Mouse (Mus musculus) CD4-positive, CD25-positive, alpha-beta regulatory T cell, adult 9 weeks (primary cell): Measurements from ENCODE around the gene Gm20737. TPM values are rescaled to one million over a fixed set of nuclear protein-coding genes. Genes with fewer than 3 reads are reported as not detected.

Experiments used
- polyA plus RNA-seq: library from polyadenylated mRNA; unstranded; fragments of 100-300 nt; shearing (Covaris generic); gene quantifications from one replicate; pipeline ENCODE4 v1.2.1, GENCODE M21; 2017

Gene Gm20737
- polyA plus RNA-seq, result not detected

DNA sequence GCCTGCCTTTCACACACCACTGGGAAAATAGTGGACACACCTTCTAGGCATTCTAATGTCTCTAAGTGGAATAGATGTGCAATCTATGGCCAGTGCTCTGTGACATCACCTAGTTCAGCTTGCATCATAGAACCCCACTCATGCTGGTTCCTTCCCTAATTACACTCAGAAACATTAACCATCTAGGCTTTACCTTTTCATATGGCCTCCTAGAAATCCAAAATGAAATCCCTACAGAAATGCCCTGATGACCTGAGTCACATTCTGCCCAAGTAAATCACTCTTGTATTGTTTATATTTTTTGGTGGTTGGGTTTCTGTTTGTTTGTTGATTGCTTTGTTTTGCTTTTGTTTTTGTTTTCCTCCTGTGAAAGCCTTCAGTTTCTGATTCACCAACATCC is at the start of gene Gm20737:
Gm20737 (minus strand) TSS at position 101 of the 400 bp plus-strand sequence.

DNA sequence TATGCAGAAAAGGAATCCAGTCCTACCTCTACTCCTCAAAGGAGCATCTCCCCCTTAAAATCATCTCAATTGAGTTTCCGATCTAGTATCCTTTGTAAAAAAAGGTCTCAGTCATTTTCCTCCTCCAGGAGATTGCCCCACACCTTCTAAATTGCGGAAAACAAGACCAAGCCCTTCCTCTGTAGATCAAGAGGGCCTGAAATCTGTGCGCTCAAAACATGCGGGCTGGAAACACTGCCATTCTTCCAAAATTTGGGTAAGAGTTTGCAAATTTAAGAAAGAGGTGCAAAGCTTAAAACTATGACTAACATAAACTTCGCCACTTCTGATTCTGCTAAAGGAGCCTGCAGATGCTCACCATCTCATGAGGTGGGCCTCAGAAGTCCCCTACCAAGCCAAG is 17.3 kb upstream of the Gm20737 start, which contains the start of gene Gm21775:
Gm21775 (plus strand) TSS at position 301 of the 400 bp plus-strand sequence.

Other genes with a start within 250 kb of the Gm20737 start
- not detected for gene Gm20834, start 211.5 kb downstream of the Gm20737 start, polyA plus RNA-seq
- not detected for gene Gm28510, start 123.3 kb downstream of the Gm20737 start, polyA plus RNA-seq
- not detected for gene Gm21775, start 17.4 kb upstream of the Gm20737 start, polyA plus RNA-seq
- gene Gm21900, start 80.3 kb upstream of the Gm20737 start, polyA plus RNA-seq, result not detected
- not detected for gene Gm20777, start 216.4 kb upstream of the Gm20737 start, polyA plus RNA-seq